Mouse (Mus musculus): ENCODE data around the gene Ccl22. TPM values are rescaled to one million over a fixed set of nuclear protein-coding genes. Genes with fewer than 3 reads are reported as not detected.
A peak's percentile ranks its signal among the peaks of the same experiment; 100 is the strongest.

Ccl22 gene
- polyA plus RNA-seq, 1 experiment from 2014 or later = not detected

DNA sequence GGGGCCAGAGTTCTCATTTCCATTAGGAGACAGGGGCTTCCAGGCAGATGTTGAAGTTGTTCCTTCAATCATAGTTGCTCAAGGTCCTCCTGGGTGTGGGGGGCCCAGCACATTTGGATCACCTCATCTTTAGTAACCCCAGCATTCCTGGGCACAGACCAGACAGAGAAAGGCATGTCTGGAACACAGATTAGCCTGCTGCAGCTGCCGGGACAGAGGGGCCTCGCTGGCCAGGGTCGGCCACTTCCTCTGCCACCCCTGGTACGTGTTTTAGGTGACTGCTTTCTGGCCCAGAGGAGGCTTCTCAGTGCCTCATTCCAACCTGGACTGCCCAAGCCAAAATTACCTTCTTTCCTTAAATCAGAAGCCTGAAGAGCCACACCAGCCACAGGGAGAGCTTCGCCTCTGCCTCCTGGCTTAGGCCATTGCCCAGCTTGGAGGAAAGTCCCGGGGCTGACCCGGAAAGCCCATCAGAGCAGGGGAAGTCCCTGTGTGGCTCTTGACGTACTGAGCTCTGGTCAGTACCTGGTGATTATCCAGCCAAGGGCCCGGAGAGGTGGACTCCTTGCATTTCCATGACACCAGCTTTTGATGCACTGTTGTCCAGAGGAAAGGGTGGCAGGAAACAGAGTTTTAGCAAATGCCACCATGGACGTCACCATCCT lies 39.7 kb upstream of the Ccl22 start:
- Histone ChIP-seq H3K27me3 (replicated peaks) (no peaks in the 10 kb centered on the region; the same call in 1 of the 2 replicates), H3K4me3 (no peak overlapping the region), H3K9me3 (no peaks in the 10 kb centered on the region), H3K4me1 (peaks cover 29% of the 10 kb centered on the region), H3K36me3 (no peaks in the 10 kb centered on the region), H3K4me2 (no peak overlapping the region), H3K9ac (no peak overlapping the region), H3K27ac (replicated peaks) (no peak overlapping the region)
- no peak for ATAC-seq (ENCODE audit: extremely low read depth, insufficient number of reproducible peaks, low FRiP score, low TSS enrichment)
- WGBS = 64% methylated on average over 10 of the region's 10 CpGs

DNA sequence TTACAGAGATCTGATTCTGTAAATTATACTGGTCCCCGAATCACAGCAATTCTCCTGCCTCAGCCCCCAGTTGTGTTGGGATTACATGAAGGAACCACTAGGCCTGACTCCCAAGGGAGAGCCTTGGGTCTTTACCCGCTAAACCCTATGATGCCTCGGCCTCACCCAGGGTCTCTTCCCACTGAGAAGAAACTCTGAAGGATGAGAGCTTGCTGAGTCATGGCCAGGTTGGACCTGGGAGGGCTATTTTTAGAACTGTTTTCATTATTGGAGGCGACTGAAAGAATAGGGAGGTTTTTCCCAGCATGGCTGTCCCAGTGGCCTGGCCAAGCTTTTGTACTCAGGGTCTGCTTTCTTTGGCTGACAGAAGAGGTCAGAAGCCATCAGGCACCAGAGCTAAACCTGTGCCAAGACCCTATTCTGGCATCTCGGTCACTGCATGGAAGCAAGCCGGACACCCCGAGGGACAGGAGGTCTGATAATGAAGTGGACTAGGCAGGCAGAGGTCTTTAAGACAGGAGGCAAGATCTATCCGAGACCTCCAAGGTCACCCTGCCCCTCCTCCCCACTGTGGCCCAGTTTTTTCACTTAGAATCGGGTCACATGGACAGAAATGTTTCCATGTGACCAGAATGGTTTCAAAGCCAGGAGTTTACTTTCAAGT lies 38.5 kb upstream of the Ccl22 start:
- Histone ChIP-seq H3K4me2 (no peak overlapping the region), H3K27ac (replicated peaks) (no peak overlapping the region), H3K9me3 (no peaks in the 10 kb centered on the region), H3K4me1 (peaks cover 37% of the 10 kb centered on the region), H3K9ac (0 out of 2 replicates have a peak overlapping the region, but pooled peaks have one; percentile 1), H3K36me3 (no peaks in the 10 kb centered on the region), H3K4me3 (no peak overlapping the region), H3K27me3 (replicated peaks) (no peaks in the 10 kb centered on the region; the same call in 1 of the 2 replicates)
- 54% methylated on average over 9 of the region's 9 CpGs for WGBS
- no peak for ATAC-seq (ENCODE audit: extremely low read depth, insufficient number of reproducible peaks, low FRiP score, low TSS enrichment)

DNA sequence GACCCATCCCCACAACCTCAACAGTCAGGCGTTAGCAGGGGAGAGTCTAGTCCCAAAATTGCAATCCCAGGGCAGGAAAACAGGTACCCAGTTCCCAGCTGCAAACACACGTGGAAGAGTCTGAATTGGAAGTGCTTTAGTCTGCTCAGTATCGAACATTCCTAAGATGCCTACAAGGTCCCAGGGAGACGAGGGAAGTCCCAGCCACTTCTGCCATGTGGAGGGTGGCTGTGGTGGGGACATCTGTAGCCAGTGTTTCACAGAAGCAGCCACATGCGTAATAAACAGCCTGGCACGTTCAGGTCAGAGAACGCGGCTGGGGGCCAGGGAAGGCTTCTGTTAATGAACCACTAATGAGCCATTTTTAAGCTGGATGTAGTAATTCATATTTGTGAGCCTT lies 35.1 kb upstream of the Ccl22 start:
- H3K9ac ChIP-seq = no peak overlapping the region
- ATAC-seq (ENCODE audit: extremely low read depth, insufficient number of reproducible peaks, low FRiP score, low TSS enrichment) = no peak
- H3K27ac ChIP-seq (replicated peaks) = no peak overlapping the region
- H3K4me3 ChIP-seq = no peak overlapping the region
- no peak overlapping the region for H3K4me2 ChIP-seq
- no peaks in the 10 kb centered on the region for H3K9me3 ChIP-seq
- H3K4me1 ChIP-seq = peaks cover 30% of the 10 kb centered on the region
- H3K27me3 ChIP-seq (replicated peaks) = peaks cover 7% of the 10 kb centered on the region; the same call in 1 of the 2 replicates
- no peaks in the 10 kb centered on the region for H3K36me3 ChIP-seq
- 58% methylated on average over 8 of the region's 8 CpGs for WGBS

DNA sequence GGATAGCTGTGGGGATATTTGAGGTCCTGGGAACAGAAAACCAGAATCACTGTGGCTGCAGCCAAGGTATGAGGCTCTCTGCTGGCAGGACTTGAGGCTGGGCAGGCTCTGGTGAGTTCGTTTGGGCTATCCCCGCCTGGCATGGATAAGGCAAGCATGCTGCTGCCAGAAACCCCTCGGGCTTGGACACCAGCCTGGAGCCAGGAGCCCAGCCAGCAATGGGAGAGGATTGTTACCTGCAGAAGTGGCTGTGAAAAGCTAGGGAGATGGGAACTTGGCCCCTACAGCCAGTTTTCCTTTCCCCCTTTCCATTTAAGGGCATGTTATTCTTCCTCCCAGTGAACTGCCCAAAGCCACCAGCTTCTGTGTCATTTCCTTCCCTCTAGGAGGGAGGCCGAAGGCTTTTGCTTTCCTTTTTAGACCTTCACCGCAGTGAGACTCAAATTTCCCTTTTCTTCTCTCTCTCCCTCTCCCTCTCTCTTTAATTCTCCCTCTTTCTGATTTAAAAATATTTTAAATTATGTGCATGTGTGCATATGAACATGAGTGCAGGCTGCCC lies 34.2 kb upstream of the Ccl22 start:
- no peak for ATAC-seq (ENCODE audit: extremely low read depth, insufficient number of reproducible peaks, low FRiP score, low TSS enrichment)
- peaks cover 7% of the 10 kb centered on the region; the same call in 1 of the 2 replicates for H3K27me3 ChIP-seq (replicated peaks)
- peaks cover 21% of the 10 kb centered on the region for H3K4me1 ChIP-seq
- 30% methylated on average over 5 of the region's 5 CpGs for WGBS
- peak overlapping the region; percentile 13; the same call in 1 of the 2 replicates for H3K4me2 ChIP-seq
- no peak overlapping the region for H3K4me3 ChIP-seq
- H3K36me3 ChIP-seq = no peaks in the 10 kb centered on the region
- H3K9me3 ChIP-seq = no peaks in the 10 kb centered on the region
- H3K9ac ChIP-seq = no peak overlapping the region
- peak overlapping the region; percentile 39; the same call in 1 of the 2 replicates for H3K27ac ChIP-seq (replicated peaks)

DNA sequence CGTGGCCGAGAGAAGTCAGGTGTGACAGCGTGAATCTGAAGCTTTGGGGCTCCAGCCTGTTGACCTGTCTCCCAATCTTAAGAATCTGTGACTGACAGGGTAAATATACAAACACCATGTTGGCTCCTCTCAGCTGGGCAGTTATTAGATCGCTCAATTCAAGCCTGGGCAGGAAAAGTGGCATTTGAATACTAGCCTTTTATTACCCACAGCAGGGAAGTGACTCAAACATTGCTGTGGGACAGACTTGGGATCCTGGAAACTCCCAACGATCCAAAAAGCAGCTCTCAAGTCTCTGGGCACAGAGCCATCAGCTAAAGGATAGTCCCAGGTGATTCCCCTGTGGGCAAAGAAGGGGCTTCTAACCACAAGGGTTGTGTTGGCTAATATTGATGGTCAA lies 30.8 kb upstream of the Ccl22 start:
- no peak overlapping the region for H3K9ac ChIP-seq
- no peaks in the 10 kb centered on the region for H3K36me3 ChIP-seq
- peaks cover 7% of the 10 kb centered on the region; the same call in 1 of the 2 replicates for H3K27me3 ChIP-seq (replicated peaks)
- H3K4me1 ChIP-seq = peaks cover 8% of the 10 kb centered on the region; the same call in 1 of the 2 replicates
- 59% methylated on average over 5 of the region's 5 CpGs for WGBS
- no peak overlapping the region for H3K4me2 ChIP-seq
- H3K4me3 ChIP-seq = no peak overlapping the region
- H3K9me3 ChIP-seq = no peaks in the 10 kb centered on the region
- no peak for ATAC-seq (ENCODE audit: extremely low read depth, insufficient number of reproducible peaks, low FRiP score, low TSS enrichment)
- H3K27ac ChIP-seq (replicated peaks) = no peak overlapping the region

DNA sequence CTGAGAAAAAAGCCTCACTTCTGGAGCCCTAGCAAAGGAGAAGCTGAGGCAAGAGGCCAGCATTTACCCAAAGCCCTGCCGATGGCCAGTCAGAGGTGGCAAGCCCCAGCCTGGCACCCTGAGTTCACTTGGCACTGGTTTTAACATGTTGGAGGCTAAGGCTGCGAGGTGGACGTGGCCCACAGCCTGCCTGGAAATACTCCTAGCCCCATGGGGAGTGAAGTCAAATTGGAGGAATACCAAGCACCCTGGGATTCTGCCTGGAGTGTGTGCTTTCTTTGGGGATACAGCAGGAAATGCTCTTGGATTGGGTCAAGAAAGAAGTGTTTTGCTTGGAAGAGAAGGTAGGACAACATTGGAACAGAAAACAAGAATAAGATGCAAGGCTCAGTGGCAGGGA lies 29.5 kb upstream of the Ccl22 start:
- H3K4me1 ChIP-seq = peaks cover 8% of the 10 kb centered on the region; the same call in 1 of the 2 replicates
- no peak overlapping the region for H3K4me3 ChIP-seq
- no peaks in the 10 kb centered on the region for H3K9me3 ChIP-seq
- no peak overlapping the region for H3K4me2 ChIP-seq
- H3K27me3 ChIP-seq (replicated peaks) = peaks cover 7% of the 10 kb centered on the region; the same call in 1 of the 2 replicates
- ATAC-seq (ENCODE audit: extremely low read depth, insufficient number of reproducible peaks, low FRiP score, low TSS enrichment) = no peak
- H3K36me3 ChIP-seq = no peaks in the 10 kb centered on the region
- no peak overlapping the region for H3K27ac ChIP-seq (replicated peaks)
- WGBS = 71% methylated on average over 3 of the region's 3 CpGs
- no peak overlapping the region for H3K9ac ChIP-seq

DNA sequence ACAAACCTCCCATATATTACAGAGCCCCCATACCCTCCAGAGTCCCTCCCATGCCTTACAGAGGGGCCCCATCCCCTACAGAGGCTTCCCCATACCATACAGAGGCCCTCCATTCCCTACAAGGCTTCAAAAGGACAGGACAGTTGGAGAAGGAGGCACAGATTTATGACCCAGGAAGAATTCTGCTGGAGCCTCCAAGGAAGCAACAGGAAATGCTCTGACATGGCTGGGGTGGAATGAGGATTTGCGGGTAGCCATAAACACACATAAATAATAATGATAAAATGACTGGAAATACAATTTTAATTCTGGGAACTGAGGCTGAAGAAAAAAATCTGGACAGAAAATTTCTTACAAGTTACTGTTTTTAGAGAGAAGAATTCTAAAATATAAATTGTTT lies 28.5 kb upstream of the Ccl22 start:
- Histone ChIP-seq H3K4me2 (no peak overlapping the region), H3K4me3 (no peak overlapping the region), H3K27me3 (replicated peaks) (peaks cover 7% of the 10 kb centered on the region; the same call in 1 of the 2 replicates), H3K4me1 (no peaks in the 10 kb centered on the region), H3K9me3 (no peaks in the 10 kb centered on the region), H3K9ac (no peak overlapping the region), H3K27ac (replicated peaks) (no peak overlapping the region), H3K36me3 (no peaks in the 10 kb centered on the region)
- WGBS = 71% methylated on average over 1 of the region's 1 CpGs
- no peak for ATAC-seq (ENCODE audit: extremely low read depth, insufficient number of reproducible peaks, low FRiP score, low TSS enrichment)

DNA sequence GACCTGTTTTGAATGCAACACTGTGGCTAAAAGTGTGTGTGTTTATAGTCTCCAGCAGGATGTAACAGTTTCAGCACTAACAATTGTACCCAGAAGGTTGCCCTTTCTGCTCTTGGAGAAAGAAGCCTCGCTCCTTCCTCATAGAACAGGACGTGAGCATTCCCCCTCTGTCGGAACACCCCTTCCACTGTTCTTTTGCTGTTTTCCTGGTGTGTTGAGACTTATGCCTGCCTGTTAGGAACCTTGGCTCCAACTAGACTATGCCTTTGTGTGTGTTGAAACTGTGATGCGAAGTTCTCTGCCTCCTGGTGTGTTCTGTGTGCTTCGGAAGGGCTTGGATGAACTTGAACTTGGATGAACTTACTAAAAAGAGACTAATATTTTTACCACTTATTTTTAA lies 19.4 kb upstream of the Ccl22 start:
- Histone ChIP-seq H3K4me3 (no peak overlapping the region), H3K27ac (replicated peaks) (no peak overlapping the region), H3K9me3 (no peaks in the 10 kb centered on the region), H3K27me3 (replicated peaks) (no peaks in the 10 kb centered on the region), H3K4me1 (no peaks in the 10 kb centered on the region), H3K4me2 (no peak overlapping the region), H3K9ac (no peak overlapping the region), H3K36me3 (no peaks in the 10 kb centered on the region)
- 77% methylated on average over 5 of the region's 5 CpGs for WGBS
- ATAC-seq (ENCODE audit: extremely low read depth, insufficient number of reproducible peaks, low FRiP score, low TSS enrichment) = no peak

DNA sequence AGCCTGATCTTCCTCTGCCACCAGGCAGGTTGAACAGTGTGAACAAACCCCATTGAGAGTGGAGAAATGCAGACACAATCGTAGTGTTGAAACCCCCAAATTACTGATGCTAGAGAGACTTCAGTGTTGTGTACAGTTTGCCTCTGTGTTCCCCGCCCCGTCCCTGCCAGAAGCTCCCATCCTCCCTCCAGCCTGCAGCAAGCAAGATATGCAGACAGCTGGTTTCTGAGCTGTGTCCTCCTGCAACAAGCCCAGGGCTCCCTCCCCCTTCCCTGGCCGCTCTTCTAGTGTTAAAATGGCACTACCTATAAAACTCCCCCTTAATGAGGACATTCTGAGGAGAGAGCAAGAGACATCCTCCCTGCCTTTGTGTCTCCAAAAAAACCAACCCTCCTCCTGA lies 16.1 kb upstream of the Ccl22 start:
- Histone ChIP-seq H3K9ac (no peak overlapping the region), H3K4me3 (no peak overlapping the region), H3K4me2 (no peak overlapping the region), H3K4me1 (peaks cover 6% of the 10 kb centered on the region; the same call in 1 of the 2 replicates), H3K9me3 (no peaks in the 10 kb centered on the region), H3K27ac (replicated peaks) (no peak overlapping the region), H3K27me3 (replicated peaks) (no peaks in the 10 kb centered on the region), H3K36me3 (no peaks in the 10 kb centered on the region)
- no peak for ATAC-seq (ENCODE audit: extremely low read depth, insufficient number of reproducible peaks, low FRiP score, low TSS enrichment)
- WGBS = 52% methylated on average over 4 of the region's 4 CpGs

DNA sequence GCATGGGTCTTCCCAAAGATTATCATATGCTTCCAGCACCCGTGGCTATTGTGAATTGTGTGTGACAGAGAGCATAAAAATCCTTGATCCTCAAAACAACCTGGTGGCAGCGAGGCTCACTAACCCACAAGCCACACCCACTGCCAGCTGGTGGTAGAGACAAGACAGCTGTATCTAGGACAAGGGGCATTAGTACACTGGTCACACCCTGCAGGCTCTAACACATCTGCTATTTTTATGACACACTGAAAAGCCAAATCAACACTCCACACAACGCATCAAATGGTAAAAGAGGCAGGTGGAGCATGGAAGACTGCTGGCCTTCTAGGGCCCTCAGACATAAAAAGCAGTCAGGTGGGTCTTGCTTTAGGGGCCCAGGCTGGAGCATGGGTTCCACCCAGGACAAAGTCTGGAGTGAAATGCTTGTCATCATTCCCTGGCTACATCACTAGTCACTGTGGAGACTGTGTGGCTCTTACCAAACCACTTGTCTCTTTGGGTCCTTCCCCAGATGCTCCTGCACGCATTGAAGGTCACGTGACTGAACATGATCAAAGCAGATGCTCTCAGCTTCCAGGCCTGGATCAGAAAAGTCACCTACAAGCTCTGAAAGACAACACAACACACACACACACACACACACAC lies 11.4 kb upstream of the Ccl22 start:
- Histone ChIP-seq H3K4me1 (peaks cover 27% of the 10 kb centered on the region), H3K27me3 (replicated peaks) (no peaks in the 10 kb centered on the region), H3K4me3 (no peak overlapping the region), H3K9me3 (no peaks in the 10 kb centered on the region), H3K27ac (replicated peaks) (no peak overlapping the region), H3K9ac (no peak overlapping the region), H3K4me2 (no peak overlapping the region), H3K36me3 (no peaks in the 10 kb centered on the region)
- 53% methylated on average over 5 of the region's 5 CpGs for WGBS
- no peak for ATAC-seq (ENCODE audit: extremely low read depth, insufficient number of reproducible peaks, low FRiP score, low TSS enrichment)

DNA sequence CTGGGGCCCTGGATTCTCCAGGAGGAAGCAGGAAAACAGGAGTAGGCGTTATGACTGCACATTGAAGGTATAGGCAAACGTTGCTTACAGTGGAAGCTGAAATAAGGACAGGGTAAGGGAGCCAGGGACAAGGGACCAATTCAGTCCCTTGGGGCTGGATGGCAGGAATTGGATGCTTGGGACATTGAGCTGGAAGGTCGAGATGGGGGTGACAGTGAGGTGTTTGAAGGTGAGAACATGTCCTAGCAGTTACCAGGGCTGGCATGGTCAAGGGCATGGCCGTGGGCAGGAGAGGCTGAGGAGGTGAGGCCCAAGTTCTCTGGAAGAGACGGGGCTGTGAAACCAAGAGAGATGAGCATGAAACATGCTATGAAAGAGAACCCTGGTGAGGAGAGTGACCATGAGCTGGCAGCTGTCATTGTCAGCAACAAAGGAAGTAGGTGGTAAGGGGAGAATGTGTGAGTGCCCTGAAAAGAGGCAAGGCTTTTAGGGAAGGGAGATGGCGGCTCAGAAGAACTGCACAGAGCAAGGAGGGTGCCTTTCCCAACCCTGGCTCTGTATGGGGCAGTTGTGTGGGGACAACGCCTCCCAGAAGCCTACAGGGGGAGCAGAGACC lies 10.5 kb upstream of the Ccl22 start:
- Histone ChIP-seq H3K27me3 (replicated peaks) (no peaks in the 10 kb centered on the region), H3K27ac (replicated peaks) (no peak overlapping the region), H3K4me2 (no peak overlapping the region), H3K36me3 (no peaks in the 10 kb centered on the region), H3K9me3 (no peaks in the 10 kb centered on the region), H3K9ac (no peak overlapping the region), H3K4me3 (no peak overlapping the region), H3K4me1 (peaks cover 27% of the 10 kb centered on the region)
- no peak for ATAC-seq (ENCODE audit: extremely low read depth, insufficient number of reproducible peaks, low FRiP score, low TSS enrichment)
- 79% methylated on average over 7 of the region's 7 CpGs for WGBS
